Mouse (Mus musculus) heart, adult 2 months (tissue): ENCODE data around the gene Rsbn1. TPM values are rescaled to one million over a fixed set of nuclear protein-coding genes. Genes with fewer than 3 reads are reported as not detected.

Experiments
- DNase-seq, 2 experiments: peaks; one replicate each; pipeline ENCODE4 v3.0.0; 2021
- H3K27ac ChIP-seq: fragments of 200-600 bp; 2 replicates; pipeline ENCODE4 v1.8.1; 2022
- H3K27me3 ChIP-seq: fragments of 200-500 bp; 2 replicates; pipeline ENCODE4 v1.6.1; 2012; ENCODE audit warnings: mild to moderate bottlenecking, low read length, inconsistent platforms, mixed read lengths; ENCODE audit not compliant: control insufficient read depth, insufficient read depth
- H3K36me3 ChIP-seq: fragments of 200-500 bp; 2 replicates; pipeline ENCODE4 v1.6.1; 2012; ENCODE audit warnings: low read length, inconsistent platforms; ENCODE audit not compliant: control insufficient read depth, insufficient read depth
- H3K4me1 ChIP-seq: fragments of 200-500 bp; 2 replicates; pipeline ENCODE4 v1.6.1; 2011; ENCODE audit warnings: low read length; ENCODE audit not compliant: control insufficient read depth, insufficient read depth
- H3K4me3 ChIP-seq: fragments of 200-600 bp; 2 replicates; pipeline ENCODE4 v1.8.1; 2022
- H3K79me2 ChIP-seq: fragments of 200-500 bp; replicated peaks from 2 replicates; pipeline ENCODE4 v1.6.1; 2012; ENCODE audit warnings: mild to moderate bottlenecking, inconsistent platforms, low read length, moderate library complexity, mixed read lengths; ENCODE audit not compliant: control insufficient read depth, insufficient read depth
- H3K9ac ChIP-seq: fragments of 200-500 bp; 2 replicates; pipeline ENCODE4 v1.6.1; 2012; ENCODE audit warnings: low read depth, mild to moderate bottlenecking, control low read depth, inconsistent platforms, low read length, mixed read lengths
- CTCF ChIP-seq: fragments of 200-600 bp; IDR thresholded peaks from 2 replicates; pipeline ENCODE4 v1.8.1; 2022; ENCODE audit warnings: antibody characterized with exemption, mild to moderate bottlenecking, moderate library complexity
- EP300 ChIP-seq: fragments of 200-500 bp; IDR thresholded peaks from 2 replicates; pipeline ENCODE4 v1.6.1; 2011; ENCODE audit warnings: low read depth, low read length, control low read depth; ENCODE audit not compliant: insufficient read depth
- POLR2A ChIP-seq: fragments of 200-500 bp; IDR thresholded peaks from 2 replicates; pipeline ENCODE4 v1.6.1; 2011; ENCODE audit warnings: mild to moderate bottlenecking, low read depth, low read length, control low read depth; ENCODE audit not compliant: insufficient read depth
- WGBS: fragments of 180-500 bp; shearing (Covaris S2); methylation state at CpG from one replicate; pipeline ENCODE4 v1.1.7; 2018; 5-methylcytosine and 5-hydroxymethylcytosine counted together
- intact Hi-C: fragments of 180-260 bp; cut with DNase I; formaldehyde crosslinking; loops from one replicate; pipeline ENCODE4 v1.15.1; 2025
- polyA plus RNA-seq: library from polyadenylated mRNA; depleted of rRNA; stranded (reverse); fragments of >200 nt; gene quantifications from 2 replicates; pipeline ENCODE4 v1.2.3, GENCODE M21; 2012
- total RNA-seq, 2 experiments: library from RNA; stranded (reverse); gene quantifications; 2 replicates each; pipeline ENCODE4 v1.2.3; 2021

Rsbn1 gene
- total and polyA plus RNA-seq, 3 experiments: 1.6 to 8.2 (median 7.9) TPM

DNA sequence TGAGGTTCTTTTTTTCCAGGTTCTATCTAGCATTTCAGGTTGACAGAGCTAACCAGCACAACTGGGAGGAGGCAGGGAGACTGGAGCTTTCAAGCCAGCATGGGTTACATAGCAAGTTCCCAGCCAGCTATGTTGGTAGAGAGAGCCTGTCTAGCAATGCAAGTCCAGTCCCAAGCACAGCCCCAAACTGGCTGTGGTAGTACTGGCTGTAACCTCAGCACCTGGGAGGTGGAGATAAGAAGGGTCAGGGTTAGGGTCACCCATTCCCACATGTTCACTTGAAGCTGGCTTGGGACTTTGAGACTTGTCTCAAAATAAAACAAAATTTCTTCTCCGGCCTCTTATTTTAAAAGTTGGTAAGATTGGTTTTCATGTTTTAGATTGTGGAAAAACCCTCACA lies 6.2 kb downstream of the Rsbn1 start:
- no peak overlapping the region for H3K9ac ChIP-seq
- no peak overlapping the region for H3K27ac ChIP-seq
- H3K27me3 ChIP-seq: no peaks in the 10 kb centered on the region
- intact Hi-C loops: no loop called here
- no peak overlapping the region for H3K4me3 ChIP-seq
- peaks cover 3% of the 10 kb centered on the region for H3K79me2 ChIP-seq
- H3K36me3 ChIP-seq: peaks cover 21% of the 10 kb centered on the region
- TF ChIP-seq POLR2A: no peak
- TF ChIP-seq CTCF: no peak
- TF ChIP-seq EP300: no peak
- WGBS: 92% methylated on average over 1 of the region's 1 CpGs
- peaks cover 6% of the 10 kb centered on the region for H3K4me1 ChIP-seq
- no peak for DNase-seq

DNA sequence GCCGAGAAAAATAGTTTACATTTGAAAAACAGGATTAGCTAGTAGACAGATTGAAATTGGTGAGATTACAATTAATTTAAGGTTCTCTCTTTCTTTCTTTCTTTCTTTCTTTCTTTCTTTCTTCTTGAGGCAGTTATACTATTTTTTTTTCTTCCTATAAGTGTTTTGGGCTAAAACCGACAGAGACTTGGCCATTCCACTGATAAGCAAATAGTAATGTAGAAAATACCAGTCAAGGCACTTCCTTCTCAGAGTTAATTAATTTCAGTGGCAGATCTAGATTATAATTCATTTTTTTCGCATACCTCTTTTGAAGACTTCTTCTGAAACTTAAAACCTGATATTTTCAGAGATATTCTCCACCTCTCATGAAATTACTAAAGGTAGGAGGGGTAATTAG lies 11.4 kb downstream of the Rsbn1 start:
- Histone ChIP-seq H3K27ac (no peak overlapping the region), H3K9ac (no peak overlapping the region), H3K4me1 (no peaks in the 10 kb centered on the region; the same call in 1 of the 2 replicates), H3K36me3 (peaks cover 14% of the 10 kb centered on the region), H3K4me3 (no peak overlapping the region), H3K27me3 (no peaks in the 10 kb centered on the region), H3K79me2 (no peaks in the 10 kb centered on the region; the same call in 1 of the 2 replicates)
- DNase-seq: no peak
- TF ChIP-seq EP300 (no peak), POLR2A (no peak), CTCF (no peak)
- WGBS: 86% methylated on average over 3 of the region's 3 CpGs
- intact Hi-C loops: no loop called here

DNA sequence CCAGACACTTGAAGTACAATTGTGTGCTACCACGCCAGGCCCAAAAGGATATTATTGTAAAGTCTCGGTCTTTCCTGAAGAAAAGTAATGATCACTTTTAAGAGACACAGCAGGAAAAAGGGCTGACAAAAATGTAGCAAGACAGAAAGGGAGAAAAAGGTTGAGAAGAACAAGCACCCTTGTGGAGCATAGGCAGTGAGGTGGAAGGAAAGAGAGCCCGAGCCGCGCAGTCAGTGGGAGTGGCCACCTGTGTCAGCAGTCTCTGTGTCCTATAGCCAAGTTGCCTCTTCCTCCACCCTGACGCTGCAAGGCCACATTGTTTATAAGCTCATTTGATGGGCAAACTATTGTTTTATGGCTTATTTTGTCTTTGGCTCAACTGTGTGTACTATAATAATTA lies 13.6 kb downstream of the Rsbn1 start:
- WGBS: 34% methylated on average over 6 of the region's 6 CpGs
- H3K27me3 ChIP-seq: no peaks in the 10 kb centered on the region
- no peak overlapping the region for H3K4me3 ChIP-seq
- peaks cover 9% of the 10 kb centered on the region for H3K36me3 ChIP-seq
- no peaks in the 10 kb centered on the region; the same call in 1 of the 2 replicates for H3K4me1 ChIP-seq
- H3K27ac ChIP-seq: no peak overlapping the region
- H3K79me2 ChIP-seq: peaks cover 2% of the 10 kb centered on the region
- no peak for TF ChIP-seq CTCF
- TF ChIP-seq EP300: no peak
- TF ChIP-seq POLR2A: no peak
- intact Hi-C loops: no loop called here
- DNase-seq: peak in 1 of 2 experiments; percentile 39
- H3K9ac ChIP-seq: no peak overlapping the region

DNA sequence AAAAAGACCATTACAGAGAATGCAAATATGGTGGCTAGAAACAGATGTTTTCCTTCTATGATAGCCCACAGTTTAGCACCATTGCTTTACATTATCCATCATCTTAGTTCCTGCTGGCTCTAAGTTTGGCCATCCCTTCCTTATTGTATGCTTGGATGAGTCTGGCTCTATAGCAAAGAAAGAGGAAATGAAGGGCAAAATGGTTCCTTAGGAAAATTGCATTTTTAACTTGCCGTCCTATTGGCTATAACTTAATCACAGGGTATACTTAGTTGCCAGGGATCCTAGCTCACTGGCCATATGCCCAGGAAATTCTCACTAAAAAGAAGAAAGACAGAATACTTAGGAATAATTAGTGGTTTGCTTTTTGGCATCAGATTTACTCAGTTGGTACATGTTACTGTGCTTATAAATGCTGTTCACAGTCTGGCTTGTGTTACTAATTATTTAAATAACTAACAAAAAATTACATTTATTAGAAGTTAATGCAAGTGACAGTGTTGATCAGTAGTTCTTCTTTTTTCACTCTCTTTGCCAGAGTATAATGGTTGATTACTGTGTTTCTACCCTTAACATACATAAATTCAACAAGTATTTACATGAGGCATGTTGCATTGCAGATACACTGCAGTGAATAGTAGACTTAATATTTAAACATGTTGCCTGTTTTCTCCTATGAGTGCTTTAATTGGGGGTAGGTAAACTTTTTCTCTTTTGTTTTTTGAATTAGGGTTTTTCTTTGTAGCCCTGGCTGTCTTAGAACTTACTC lies 31.1 kb downstream of the Rsbn1 start:
- intact Hi-C loops: no loop called here
- no peak for TF ChIP-seq EP300
- TF ChIP-seq CTCF: no peak
- TF ChIP-seq POLR2A: no peak
- peaks cover 4% of the 10 kb centered on the region for H3K79me2 ChIP-seq
- H3K36me3 ChIP-seq: no peaks in the 10 kb centered on the region
- no peak overlapping the region for H3K27ac ChIP-seq
- H3K27me3 ChIP-seq: no peaks in the 10 kb centered on the region
- no peaks in the 10 kb centered on the region; the same call in 1 of the 2 replicates for H3K4me1 ChIP-seq
- no peak overlapping the region for H3K4me3 ChIP-seq
- WGBS: 75% methylated on average over 1 of the region's 1 CpGs
- DNase-seq: no peak
- H3K9ac ChIP-seq: no peak overlapping the region

DNA sequence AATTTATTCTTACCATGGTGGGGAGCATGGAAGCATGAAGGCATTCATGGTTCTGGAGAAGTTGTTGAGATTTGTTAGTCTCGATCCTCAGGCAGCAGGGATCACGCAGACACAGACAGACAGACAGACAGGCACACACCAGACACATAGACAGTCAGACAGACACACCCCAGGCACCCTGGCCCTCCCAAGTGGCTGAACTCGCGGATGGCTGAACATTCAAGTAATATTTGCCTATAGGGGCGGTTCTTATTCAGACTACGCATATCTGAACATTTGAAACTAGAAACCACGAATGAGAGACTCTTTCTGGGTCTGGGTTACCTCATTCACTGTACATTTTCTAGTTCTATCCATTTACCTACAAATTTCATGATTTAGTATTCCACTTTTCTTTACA lies 34.7 kb downstream of the Rsbn1 start:
- DNase-seq: no peak
- H3K4me3 ChIP-seq: no peak overlapping the region
- H3K9ac ChIP-seq: no peak overlapping the region
- H3K27me3 ChIP-seq: no peaks in the 10 kb centered on the region
- intact Hi-C loops: no loop called here
- WGBS: 91% methylated on average over 7 of the region's 7 CpGs
- TF ChIP-seq CTCF: no peak
- no peak for TF ChIP-seq POLR2A
- TF ChIP-seq EP300: no peak
- no peaks in the 10 kb centered on the region for H3K36me3 ChIP-seq
- H3K79me2 ChIP-seq: peaks cover 6% of the 10 kb centered on the region
- no peaks in the 10 kb centered on the region; the same call in 1 of the 2 replicates for H3K4me1 ChIP-seq
- no peak overlapping the region for H3K27ac ChIP-seq

DNA sequence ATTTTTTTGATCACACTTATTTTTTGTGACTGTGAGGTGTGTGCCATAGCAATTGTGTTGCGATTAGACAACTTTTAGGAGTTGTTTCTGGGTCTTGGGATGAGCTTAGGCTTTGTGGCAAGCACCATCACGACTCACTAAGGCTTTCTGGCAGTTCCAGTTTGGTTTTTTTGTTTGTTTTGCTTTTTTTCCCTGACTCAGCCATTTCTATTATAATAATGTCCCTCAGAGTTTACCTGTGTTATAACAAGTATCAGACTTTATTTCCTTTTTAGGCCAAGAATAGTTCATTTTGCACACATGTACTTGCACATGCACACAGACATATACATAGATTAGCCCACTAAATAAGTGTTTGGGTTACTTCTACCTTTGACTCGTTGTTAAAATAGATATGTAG lies 46.7 kb downstream of the Rsbn1 start:
- intact Hi-C loops: no loop called here
- no peak overlapping the region for H3K27ac ChIP-seq
- TF ChIP-seq CTCF (no peak), POLR2A (no peak), EP300 (no peak)
- no peaks in the 10 kb centered on the region for H3K27me3 ChIP-seq
- WGBS: 86% methylated on average over 3 of the region's 3 CpGs
- H3K79me2 ChIP-seq: no peaks in the 10 kb centered on the region
- H3K9ac ChIP-seq: no peak overlapping the region
- no peak overlapping the region for H3K4me3 ChIP-seq
- no peak for DNase-seq
- H3K4me1 ChIP-seq: no peaks in the 10 kb centered on the region
- peaks cover 2% of the 10 kb centered on the region; the same call in 1 of the 2 replicates for H3K36me3 ChIP-seq
